Mouse (Mus musculus) forebrain, embryonic 11.5 days (tissue): Measurements from ENCODE around the gene 1110008P14Rik. TPM values are rescaled to one million over a fixed set of nuclear protein-coding genes. Genes with fewer than 3 reads are reported as not detected.

Experiments
- ATAC-seq: fragments of 200-750 bp; cut with Nextera tagmentation; replicated peaks from 2 replicates; pipeline ENCODE4 v1.8.0; 2017; ENCODE audit warnings: moderate TSS enrichment; ENCODE audit not compliant: low FRiP score
- DNase-seq: peaks from one replicate; pipeline ENCODE4 v3.0.0-alpha.2; 2017; ENCODE audit warnings: low spot score
- H3K27ac ChIP-seq: fragments of 300-500 bp; sonication (generic); 2 replicates; pipeline ENCODE4 v1.5.1; 2014; ENCODE audit warnings: low read depth, low read length
- H3K27me3 ChIP-seq: fragments of 300-500 bp; sonication (generic); 2 replicates; pipeline ENCODE4 v1.6.1; 2014; ENCODE audit warnings: mild to moderate bottlenecking, low read length, mixed read lengths; ENCODE audit not compliant: control insufficient read depth, insufficient read depth
- H3K36me3 ChIP-seq: fragments of 300-500 bp; sonication (generic); 2 replicates; pipeline ENCODE4 v1.6.1; 2014; ENCODE audit warnings: mild to moderate bottlenecking, low read length, moderate library complexity, mixed read lengths; ENCODE audit not compliant: control insufficient read depth, insufficient read depth
- H3K4me1 ChIP-seq: fragments of 300-500 bp; sonication (generic); replicated peaks from 2 replicates; pipeline ENCODE4 v1.6.1; 2014; ENCODE audit warnings: low read length, mixed read lengths; ENCODE audit not compliant: control insufficient read depth, insufficient read depth
- H3K4me2 ChIP-seq: fragments of 300-500 bp; sonication (generic); 2 replicates; pipeline ENCODE4 v1.6.1; 2014; ENCODE audit warnings: low read depth, mild to moderate bottlenecking, low read length, moderate library complexity, mixed read lengths; ENCODE audit not compliant: severe bottlenecking
- H3K4me3 ChIP-seq: fragments of 300-500 bp; sonication (generic); 2 replicates; pipeline ENCODE4 v1.5.1; 2014; ENCODE audit warnings: low read depth, low read length
- H3K9ac ChIP-seq: fragments of 300-500 bp; sonication (generic); 2 replicates; pipeline ENCODE4 v1.6.1; 2014; ENCODE audit warnings: low read length
- H3K9me3 ChIP-seq: fragments of 300-500 bp; sonication (generic); 2 replicates; pipeline ENCODE4 v1.6.1; 2016; ENCODE audit warnings: low read length, mixed read lengths; ENCODE audit not compliant: control insufficient read depth
- whole genome bisulfite sequencing: fragments of 180-500 bp; shearing (Covaris S2); extraction: QIAGEN DNeasy Blood & Tissue Kit; methylation state at CpG from one replicate; pipeline ENCODE4 v1.1.7; 2014; 5-methylcytosine and 5-hydroxymethylcytosine counted together
- polyA plus RNA-seq: library from polyadenylated mRNA; unstranded; fragments of >200 nt; fragmentation: Nextera tagmentation; extraction: Ambion mirVana; gene quantifications from 2 replicates; pipeline ENCODE4 v1.2.1, GENCODE M21; 2014

1110008P14Rik gene
- polyA plus RNA-seq, 1 experiment from 2014 or later: 37.7 TPM

DNA sequence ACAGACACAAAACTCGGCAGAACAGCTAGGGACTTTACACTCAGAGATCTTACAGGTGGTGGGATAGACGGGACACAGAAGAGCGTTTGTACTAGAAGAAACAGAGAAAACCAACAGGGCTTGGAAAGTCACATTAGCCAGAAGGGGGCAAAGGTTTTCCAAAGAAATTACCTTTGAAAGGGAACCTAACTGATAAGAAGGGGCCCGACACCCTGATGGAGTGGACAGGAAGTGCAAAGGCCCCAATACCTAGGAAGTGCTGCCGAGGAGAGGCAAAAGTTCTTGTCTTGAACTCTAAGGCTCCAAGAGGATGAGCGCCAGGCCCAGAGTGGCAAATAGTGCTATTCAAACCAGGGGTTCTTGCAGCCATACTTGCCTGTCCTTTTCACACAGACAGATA is 27.9 kb downstream of the 1110008P14Rik start:
- H3K4me3 ChIP-seq: no peak overlapping the region
- no peak overlapping the region for H3K9ac ChIP-seq
- no peaks in the 10 kb centered on the region for H3K36me3 ChIP-seq
- no peak overlapping the region for H3K27ac ChIP-seq
- WGBS: 70% methylated on average over 6 of the region's 6 CpGs
- no peaks in the 10 kb centered on the region for H3K27me3 ChIP-seq
- H3K4me2 ChIP-seq: no peak overlapping the region
- 0 out of 2 replicates have a peak, but pooled peaks cover 7% of the 10 kb centered on the region for H3K4me1 ChIP-seq
- ATAC-seq (no peak), DNase-seq (no peak)
- H3K9me3 ChIP-seq: no peaks in the 10 kb centered on the region

DNA sequence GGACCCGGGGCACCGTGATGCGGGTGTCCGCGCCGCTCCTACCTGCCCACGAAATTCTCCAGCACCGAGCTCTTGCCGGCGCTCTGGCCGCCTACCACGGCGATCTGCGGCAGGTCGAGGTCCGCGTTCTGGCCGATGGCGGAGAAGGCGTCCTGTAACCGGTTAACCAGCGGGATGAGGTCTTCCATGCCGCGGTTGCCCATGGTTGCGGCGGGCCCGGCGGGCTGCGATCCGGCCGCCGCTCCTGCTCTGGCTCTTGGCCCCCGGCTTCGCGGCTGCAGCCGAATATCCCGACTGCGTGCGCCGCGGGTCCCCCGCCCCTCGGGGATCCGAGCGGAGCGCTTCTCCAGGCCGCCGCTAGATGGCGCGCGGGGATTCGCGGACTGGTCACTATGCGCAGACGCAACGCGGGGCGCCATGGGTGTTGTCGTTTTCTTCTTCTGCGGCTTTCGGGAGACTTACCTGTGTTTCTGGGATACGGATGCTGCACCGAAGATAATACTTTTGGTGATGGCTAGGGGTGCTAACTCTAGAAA is 28.7 kb downstream of the 1110008P14Rik start, which contains the start of gene Dnm1:
Gene Dnm1, minus strand, starts transcription at position 332 of the 536 bp plus-strand sequence.
- no peaks in the 10 kb centered on the region for H3K27me3 ChIP-seq
- WGBS: under 1% methylated on average over 63 of the region's 63 CpGs
- H3K4me3 ChIP-seq: peak within 1 kb of the TSS; percentile 54
- DNase-seq (peak; percentile 96), ATAC-seq (peak; percentile 62)
- H3K9ac ChIP-seq: peak within 1 kb of the TSS; percentile 73
- 0 out of 2 replicates have a peak, but pooled peaks cover 7% of the 10 kb centered on the region for H3K4me1 ChIP-seq
- no peaks in the 10 kb centered on the region for H3K36me3 ChIP-seq
- peak within 1 kb of the TSS; percentile 93 for H3K4me2 ChIP-seq
- no peaks in the 10 kb centered on the region for H3K9me3 ChIP-seq
- H3K27ac ChIP-seq: no peak within 1 kb of the TSS; the same call in 1 of the 2 replicates

DNA sequence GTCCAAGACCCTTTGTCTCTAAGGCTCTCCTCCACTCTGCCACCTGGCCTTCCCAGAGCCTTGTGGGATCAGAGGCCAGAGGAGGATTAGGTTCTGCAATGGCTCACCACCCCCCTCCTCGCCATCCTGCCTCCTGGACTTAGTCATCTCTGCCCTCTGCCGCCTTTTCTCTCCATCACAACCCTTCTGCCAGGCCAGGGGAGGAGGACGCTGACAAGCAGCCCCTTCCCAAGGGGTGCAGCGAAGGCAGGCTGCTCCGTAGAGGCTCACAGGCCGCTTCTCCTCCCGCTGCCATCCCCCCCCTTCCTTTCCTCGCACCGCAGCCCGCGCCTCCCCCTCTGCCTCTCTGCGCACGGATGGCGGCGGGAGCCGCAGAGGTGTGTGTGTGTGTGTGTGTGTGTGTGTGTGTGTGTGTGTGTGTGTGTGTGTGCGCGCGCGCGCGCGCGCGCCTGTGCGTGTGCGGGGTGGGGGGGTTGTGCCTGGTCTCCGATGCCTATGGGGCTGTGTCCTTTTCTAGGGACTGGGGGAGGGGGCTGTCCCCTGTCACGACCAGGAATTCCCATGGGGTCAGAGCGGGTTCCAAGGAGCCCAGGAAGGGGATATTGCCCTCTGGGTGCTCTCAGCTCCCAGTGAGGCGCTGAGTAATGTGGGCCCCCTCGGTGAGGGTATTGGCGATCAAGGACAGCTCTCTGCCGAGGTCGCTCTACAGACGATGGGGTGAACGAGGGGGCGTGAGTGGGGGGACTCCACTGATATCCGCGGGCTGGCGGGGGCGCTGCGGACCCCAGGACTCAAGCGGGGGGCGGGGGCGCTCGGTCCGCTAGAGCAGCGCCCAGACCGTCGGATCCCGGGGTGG is 29.4 kb downstream of the 1110008P14Rik start, which contains the start of gene Ciz1:
Gene Ciz1, plus strand, starts transcription at position 177 of the 856 bp plus-strand sequence.
- ATAC-seq (peak; percentile 49), DNase-seq (peak; percentile 74)
- H3K36me3 ChIP-seq: no peaks in the 10 kb centered on the region
- peak within 1 kb of the TSS; percentile 93 for H3K4me2 ChIP-seq
- no peak within 1 kb of the TSS; the same call in 1 of the 2 replicates for H3K27ac ChIP-seq
- H3K4me1 ChIP-seq: 0 out of 2 replicates have a peak, but pooled peaks cover 7% of the 10 kb centered on the region
- under 1% methylated on average over 37 of the region's 52 CpGs for WGBS
- peak within 1 kb of the TSS; percentile 73 for H3K9ac ChIP-seq
- H3K4me3 ChIP-seq: peak within 1 kb of the TSS; percentile 54
- H3K27me3 ChIP-seq: no peaks in the 10 kb centered on the region
- H3K9me3 ChIP-seq: no peaks in the 10 kb centered on the region

DNA sequence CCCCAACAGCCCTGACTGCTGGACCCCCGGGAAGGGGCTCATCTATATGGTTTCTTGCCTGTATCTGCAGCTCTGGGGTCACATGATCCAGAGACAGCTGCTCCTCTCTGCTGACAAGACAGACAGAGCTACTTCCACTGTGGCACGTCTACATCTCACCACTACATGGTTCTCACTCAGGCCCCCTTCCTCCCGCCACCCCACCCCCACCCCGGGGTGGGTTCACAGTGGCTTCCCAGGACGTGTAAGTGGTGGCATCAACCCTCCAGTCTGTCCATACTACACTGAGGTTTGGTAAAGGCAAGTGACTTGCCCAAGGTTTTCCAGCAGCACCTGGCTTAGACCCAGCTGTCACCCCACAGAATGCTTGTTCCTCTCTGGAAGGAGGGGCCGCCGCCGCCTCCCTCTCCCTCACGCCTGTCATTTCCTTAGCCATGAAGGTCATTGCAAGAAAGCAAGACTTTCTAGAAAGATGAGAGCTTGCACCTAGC is 30.2 kb downstream of the 1110008P14Rik start:
- Histone ChIP-seq H3K4me1 (0 out of 2 replicates have a peak, but pooled peaks cover 7% of the 10 kb centered on the region), H3K27me3 (no peaks in the 10 kb centered on the region), H3K9ac (no peak overlapping the region; the same call in 1 of the 2 replicates), H3K4me3 (peak overlapping the region; percentile 54; the same call in 1 of the 2 replicates), H3K9me3 (no peaks in the 10 kb centered on the region), H3K4me2 (peak overlapping the region; percentile 93), H3K27ac (no peak overlapping the region), H3K36me3 (no peaks in the 10 kb centered on the region)
- 61% methylated on average over 9 of the region's 9 CpGs for WGBS
- ATAC-seq: no peak
- no peak for DNase-seq

DNA sequence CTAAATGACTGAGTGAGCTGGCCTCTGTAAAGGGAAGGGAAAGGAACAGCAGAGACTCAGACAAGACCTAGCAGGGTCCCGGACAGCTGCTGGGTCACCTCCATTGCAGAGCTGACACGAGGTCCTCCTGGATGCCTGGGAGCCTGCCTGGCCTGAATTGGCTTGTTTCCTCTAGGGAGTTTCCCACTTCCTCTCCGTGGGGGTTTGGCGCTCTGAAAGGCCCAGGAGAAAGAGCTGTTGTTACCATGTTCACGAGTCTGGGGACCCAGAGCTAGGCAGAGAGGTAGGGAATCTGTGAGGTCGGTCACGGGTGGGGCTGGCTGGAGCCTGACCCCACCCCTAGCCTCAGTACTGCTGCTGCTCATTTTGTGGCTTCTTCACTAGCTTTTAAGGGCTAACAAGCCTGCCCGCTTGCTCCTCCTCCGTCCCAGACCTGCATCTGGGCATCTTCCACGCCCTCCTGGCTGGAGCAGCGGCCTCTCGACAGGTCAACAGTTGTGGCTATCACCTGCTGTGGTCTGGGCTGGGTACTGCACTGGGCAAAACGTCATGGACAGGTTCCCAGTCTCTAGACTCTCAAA is 31.2 kb downstream of the 1110008P14Rik start:
- no peak overlapping the region for H3K9ac ChIP-seq
- no peak for DNase-seq
- no peak overlapping the region for H3K4me2 ChIP-seq
- H3K27me3 ChIP-seq: no peaks in the 10 kb centered on the region
- H3K9me3 ChIP-seq: no peaks in the 10 kb centered on the region
- no peak overlapping the region for H3K4me3 ChIP-seq
- ATAC-seq: no peak
- H3K36me3 ChIP-seq: no peaks in the 10 kb centered on the region
- H3K27ac ChIP-seq: no peak overlapping the region
- 49% methylated on average over 13 of the region's 13 CpGs for WGBS
- H3K4me1 ChIP-seq: 0 out of 2 replicates have a peak, but pooled peaks cover 7% of the 10 kb centered on the region

DNA sequence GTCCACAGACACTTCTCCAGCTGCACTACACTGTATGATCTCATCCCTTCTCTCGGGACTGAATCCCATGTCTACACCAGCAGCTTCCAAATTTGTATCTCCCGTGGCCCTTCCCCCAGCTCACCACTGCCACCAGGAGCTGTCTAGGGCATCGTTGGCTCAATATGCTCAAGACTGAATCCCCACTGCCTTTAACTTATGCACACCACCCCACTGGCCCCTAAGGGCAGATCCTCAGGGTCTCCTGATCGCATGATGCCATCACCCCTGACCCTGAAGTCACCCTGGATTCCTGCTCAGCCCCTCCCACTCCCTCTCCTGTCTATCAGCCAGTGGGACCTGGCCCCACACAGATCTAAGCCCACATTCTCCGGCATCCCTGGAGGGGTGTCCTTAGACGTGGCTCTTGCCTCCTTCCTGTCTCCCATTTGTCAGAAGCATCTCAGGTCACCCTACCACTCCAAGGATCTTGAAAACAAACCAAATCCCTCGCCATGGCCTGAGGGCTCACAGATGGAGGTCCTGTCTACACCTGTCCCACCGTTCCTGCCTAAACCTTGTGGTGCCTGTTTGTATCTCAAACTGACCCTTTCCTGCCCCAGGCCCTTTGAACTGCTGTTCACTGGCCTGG is 32.0 kb downstream of the 1110008P14Rik start:
- no peak overlapping the region for H3K4me3 ChIP-seq
- 0 out of 2 replicates have a peak, but pooled peaks cover 7% of the 10 kb centered on the region for H3K4me1 ChIP-seq
- WGBS: 74% methylated on average over 8 of the region's 8 CpGs
- no peaks in the 10 kb centered on the region for H3K9me3 ChIP-seq
- no peaks in the 10 kb centered on the region for H3K27me3 ChIP-seq
- no peak overlapping the region for H3K27ac ChIP-seq
- H3K36me3 ChIP-seq: no peaks in the 10 kb centered on the region
- ATAC-seq (no peak), DNase-seq (no peak)
- H3K9ac ChIP-seq: no peak overlapping the region
- H3K4me2 ChIP-seq: no peak overlapping the region

DNA sequence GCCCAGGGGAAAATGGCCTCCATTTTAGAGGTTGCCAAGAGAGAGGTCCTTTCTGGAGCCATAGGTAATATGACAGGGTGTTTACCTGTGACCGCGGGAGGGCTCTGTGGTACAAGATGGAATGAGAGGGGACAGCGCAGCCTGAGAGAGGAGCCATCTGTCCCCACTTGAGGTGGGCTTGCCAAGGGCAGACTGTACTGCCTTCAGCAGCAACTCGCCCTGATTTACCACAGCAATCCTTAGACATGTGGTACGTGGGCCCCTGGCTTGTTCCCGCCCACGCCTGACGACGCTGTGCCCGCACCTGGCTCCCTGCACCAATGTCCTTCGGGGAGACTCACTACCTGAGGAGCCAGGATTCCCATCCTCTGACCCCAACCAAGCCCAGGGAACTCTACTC is 33.4 kb downstream of the 1110008P14Rik start:
- Histone ChIP-seq H3K4me1 (0 out of 2 replicates have a peak, but pooled peaks cover 6% of the 10 kb centered on the region), H3K27me3 (no peaks in the 10 kb centered on the region), H3K9ac (no peak overlapping the region), H3K4me3 (no peak overlapping the region), H3K9me3 (no peaks in the 10 kb centered on the region), H3K27ac (no peak overlapping the region), H3K36me3 (no peaks in the 10 kb centered on the region), H3K4me2 (no peak overlapping the region)
- DNase-seq: no peak
- ATAC-seq: no peak
- WGBS: 90% methylated on average over 11 of the region's 11 CpGs

DNA sequence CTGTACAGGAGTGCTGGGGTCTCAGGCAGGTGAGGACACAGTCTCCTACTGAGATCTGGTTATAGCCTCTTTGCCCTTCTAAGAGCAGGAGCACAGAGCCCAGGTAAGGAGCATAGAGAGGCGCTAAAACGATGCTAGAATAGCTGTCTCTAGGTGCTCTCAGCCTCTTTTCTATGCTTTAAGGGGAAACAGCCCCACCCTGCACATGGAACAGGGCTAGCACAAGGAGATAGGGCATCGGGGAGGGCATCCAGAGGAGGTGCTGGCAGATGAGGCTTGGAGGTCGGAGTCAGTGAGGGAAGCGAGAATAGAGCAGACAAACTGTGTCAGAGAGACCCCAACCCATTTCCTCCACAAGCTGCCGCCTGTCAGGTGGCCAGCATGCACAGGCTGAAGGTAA is 34.7 kb downstream of the 1110008P14Rik start:
- H3K9me3 ChIP-seq: no peaks in the 10 kb centered on the region
- no peak for DNase-seq
- H3K9ac ChIP-seq: no peak overlapping the region
- WGBS: 81% methylated on average over 6 of the region's 6 CpGs
- no peaks in the 10 kb centered on the region for H3K27me3 ChIP-seq
- 0 out of 2 replicates have a peak, but pooled peaks cover 3% of the 10 kb centered on the region for H3K4me1 ChIP-seq
- H3K4me3 ChIP-seq: no peak overlapping the region
- no peak overlapping the region for H3K27ac ChIP-seq
- no peak overlapping the region for H3K4me2 ChIP-seq
- H3K36me3 ChIP-seq: no peaks in the 10 kb centered on the region
- no peak for ATAC-seq
